Mouse (Mus musculus) C2C12 (cell line): Measurements from ENCODE around the gene Gm12169.

Experiments
- CEBPB ChIP-seq: IDR thresholded peaks from one replicate; pipeline ENCODE4 v1.6.1; 2011; ENCODE audit warnings: low read depth, mild to moderate bottlenecking, control low read depth, moderate library complexity
- CTCF ChIP-seq: IDR thresholded peaks from one replicate; pipeline ENCODE4 v1.5.1; 2011; ENCODE audit not compliant: control insufficient read depth, insufficient read depth, insufficient read length
- MAX ChIP-seq: IDR thresholded peaks from one replicate; pipeline ENCODE4 v1.6.1; 2011; ENCODE audit warnings: mild to moderate bottlenecking, control low read depth
- MYOD1 ChIP-seq: IDR thresholded peaks from one replicate; pipeline ENCODE4 v1.6.1; 2011; ENCODE audit warnings: low read depth; ENCODE audit not compliant: control insufficient read depth, insufficient read length

DNA sequence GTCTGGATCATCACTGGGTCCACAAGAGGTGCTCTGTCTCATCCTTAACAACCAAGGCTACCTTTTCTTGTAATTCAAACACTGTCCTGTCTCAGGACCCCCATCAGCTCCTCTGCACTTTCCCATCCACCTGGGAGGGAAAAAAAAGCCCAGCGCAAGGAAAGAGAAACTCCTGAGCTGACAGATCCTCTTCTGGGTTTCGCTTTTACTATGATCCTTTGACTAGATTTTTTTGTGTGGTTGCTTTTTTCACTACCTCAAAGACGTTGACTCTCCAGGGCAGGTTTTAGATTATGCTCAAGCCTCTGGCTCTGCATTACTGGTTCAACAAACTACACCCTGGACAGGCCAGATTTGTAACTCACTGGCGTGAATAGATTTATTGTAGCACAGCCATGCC lies 6.1 kb downstream of the Gm12169 start:
- TF ChIP-seq MYOD1 (no peak), CEBPB (no peak), MAX (no peak), CTCF (no peak)
